Comparison of ENCODE assay signal across 8 mouse cellular contexts in the genomic region with DNA sequence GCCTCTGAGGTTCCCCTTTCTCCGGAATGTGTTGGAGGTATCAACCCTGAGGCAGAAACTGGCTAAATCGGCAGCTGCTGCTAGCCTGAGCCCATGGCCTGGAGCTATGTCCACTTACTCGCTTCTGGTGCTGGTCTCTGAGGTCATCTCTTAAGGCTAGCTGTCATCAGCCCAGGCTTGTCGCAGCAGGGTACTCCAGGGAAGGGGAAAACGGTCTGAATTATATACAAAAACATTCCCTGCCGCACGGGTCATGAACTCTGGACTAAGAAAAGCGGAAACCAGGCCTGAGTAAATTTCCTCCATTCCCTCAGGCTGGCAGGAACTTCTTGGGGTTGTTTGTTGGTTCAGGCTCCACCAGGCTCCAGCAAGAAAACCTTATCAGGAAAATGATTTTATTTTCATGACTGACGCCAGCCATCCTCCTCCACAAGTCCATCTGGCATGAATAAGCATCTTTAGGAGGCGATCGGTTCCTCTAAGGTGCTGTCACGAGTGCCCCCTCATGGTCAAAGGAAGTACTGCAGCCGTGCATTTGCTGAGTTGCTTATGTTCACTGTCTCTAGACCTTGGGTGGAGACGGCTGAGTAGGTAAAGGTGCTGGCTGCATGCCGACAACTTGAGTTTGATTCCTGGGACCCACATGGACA. TPM values are rescaled to one million over a fixed set of nuclear protein-coding genes. Genes with fewer than 3 reads are reported as not detected.
A peak's percentile ranks its signal among the peaks of the same experiment; 100 is the strongest.
DNase-seq lines count a peak whose midpoint lies in the region; ATAC-seq and TF ChIP-seq lines count a peak whose summit lies in the region.

No protein-coding gene starts in this region.

- peak; percentile 88 for TF ChIP-seq CTCF in liver, adult 2 months (IDR thresholded peaks at IDR 0.05; ENCODE audit: low read depth, low read length)

- no peaks in the 10 kb centered on the region; the same call in 1 of the 2 replicates for H3K36me3 ChIP-seq in heart, embryonic 11.5 days (ENCODE audit: control insufficient read depth, insufficient read depth, low read length)
- 0 out of 2 replicates have a peak, but pooled peaks cover 3% of the 10 kb centered on the region for H3K36me3 ChIP-seq in kidney, embryonic 16.5 days (ENCODE audit: insufficient read depth, low read length)
- no peaks in the 10 kb centered on the region for H3K36me3 ChIP-seq in liver, adult 2 months (ENCODE audit: control insufficient read depth, insufficient read depth, low read length)
- no peaks in the 10 kb centered on the region for H3K36me3 ChIP-seq in stomach, embryonic 16.5 days (ENCODE audit: control insufficient read depth, insufficient read depth, low read length)

- 16% methylated on average over 15 of the region's 15 CpGs for WGBS in heart, embryonic 11.5 days (ENCODE audit: insufficient replicate concordance)
- 6% methylated on average over 15 of the region's 15 CpGs for WGBS in kidney, embryonic 16.5 days
- 25% methylated on average over 15 of the region's 15 CpGs for whole genome bisulfite sequencing in liver, adult 2 months
- whole genome bisulfite sequencing in stomach, embryonic 16.5 days, result 17% methylated on average over 15 of the region's 15 CpGs

- peak; percentile 80 for ATAC-seq in erythroblast, adult 5-6 weeks (replicated peaks; ENCODE audit: low FRiP score, poor library complexity, severe bottlenecking)
- peak; percentile 37 for ATAC-seq in heart, embryonic 11.5 days (replicated peaks; ENCODE audit: insufficient number of reproducible peaks, low FRiP score, low TSS enrichment)
- peak; percentile 33 for ATAC-seq in kidney, embryonic 16.5 days (ENCODE audit: low FRiP score, low TSS enrichment)
- ATAC-seq in stomach, embryonic 16.5 days (ENCODE audit: insufficient read depth, low FRiP score), result peak; percentile 31; the same call in 1 of the 2 replicates

- H3K27ac ChIP-seq in heart, embryonic 11.5 days (ENCODE audit: low read depth, low read length), result peak overlapping the region; percentile 79
- peak overlapping the region; percentile 84 for H3K27ac ChIP-seq in kidney, embryonic 16.5 days (ENCODE audit: low read length)
- H3K27ac ChIP-seq in liver, adult 2 months (replicated peaks; ENCODE audit: insufficient read depth, low read depth, low read length), result peak overlapping the region; percentile 57
- peak overlapping the region; percentile 57; the same call in 1 of the 2 replicates for H3K27ac ChIP-seq in stomach, embryonic 16.5 days (ENCODE audit: low read length)

- H3K4me2 ChIP-seq in heart, embryonic 11.5 days, result peak overlapping the region; percentile 38
- H3K4me2 ChIP-seq in kidney, embryonic 16.5 days (replicated peaks; ENCODE audit: low read depth, low read length), result peak overlapping the region; percentile 18
- no peak overlapping the region for H3K4me2 ChIP-seq in stomach, embryonic 16.5 days (ENCODE audit: low read depth, low read length)

- H3K9me3 ChIP-seq in heart, embryonic 11.5 days (replicated peaks; ENCODE audit: control insufficient read depth, low read length), result no peaks in the 10 kb centered on the region
- no peaks in the 10 kb centered on the region for H3K9me3 ChIP-seq in kidney, embryonic 16.5 days (ENCODE audit: low read length)
- no peaks in the 10 kb centered on the region for H3K9me3 ChIP-seq in stomach, embryonic 16.5 days (replicated peaks; ENCODE audit: control insufficient read depth, low read length)

- no peaks in the 10 kb centered on the region for H3K27me3 ChIP-seq in heart, embryonic 11.5 days (ENCODE audit: control insufficient read depth, insufficient read depth, low read length)
- no peaks in the 10 kb centered on the region for H3K27me3 ChIP-seq in kidney, embryonic 16.5 days (ENCODE audit: insufficient read depth, low read length)
- H3K27me3 ChIP-seq in liver, adult 2 months (ENCODE audit: control insufficient read depth, insufficient read depth, low read length), result no peaks in the 10 kb centered on the region
- no peaks in the 10 kb centered on the region for H3K27me3 ChIP-seq in stomach, embryonic 16.5 days (ENCODE audit: control insufficient read depth, insufficient read depth, low read length)

- peaks cover 31% of the 10 kb centered on the region for H3K4me1 ChIP-seq in heart, embryonic 11.5 days (ENCODE audit: control insufficient read depth, insufficient read depth, low read length)
- H3K4me1 ChIP-seq in kidney, embryonic 16.5 days (ENCODE audit: insufficient read depth, low read length), result peaks cover 39% of the 10 kb centered on the region
- H3K4me1 ChIP-seq in liver, adult 2 months (ENCODE audit: control insufficient read depth, insufficient read depth, low read length), result peaks cover 16% of the 10 kb centered on the region
- peaks cover 25% of the 10 kb centered on the region for H3K4me1 ChIP-seq in stomach, embryonic 16.5 days (ENCODE audit: control insufficient read depth, insufficient read depth, low read length)

- peak; percentile 93 to 94 for DNase-seq in B cell, adult 2 months
- peak; percentile 98 for DNase-seq in brain, adult 2 months (ENCODE audit: low read depth, low spot score)
- peak; percentile 75 for DNase-seq in liver, adult 2 months (ENCODE audit: extremely low read depth, low read depth, low spot score)
- DNase-seq in natural killer cell, adult 2 months (ENCODE audit: low spot score in 2 of 2), result peak; percentile 89 to 90

- no peak overlapping the region for H3K4me3 ChIP-seq in heart, embryonic 11.5 days (ENCODE audit: low read depth, low read length)
- no peak overlapping the region for H3K4me3 ChIP-seq in kidney, embryonic 16.5 days (ENCODE audit: low read length)
- H3K4me3 ChIP-seq in liver, adult 2 months (ENCODE audit: insufficient read depth, low read depth, low read length), result peak overlapping the region; percentile 4; the same call in 1 of the 2 replicates
- H3K4me3 ChIP-seq in stomach, embryonic 16.5 days (replicated peaks; ENCODE audit: low read length), result no peak overlapping the region

- peaks cover 11% of the 10 kb centered on the region; the same call in 1 of the 2 replicates for H3K79me2 ChIP-seq in liver, adult 2 months (ENCODE audit: control insufficient read depth, insufficient read depth, low read length)

- no peak for TF ChIP-seq POLR2A in liver, adult 2 months (IDR thresholded peaks at IDR 0.05; ENCODE audit: extremely low read depth, insufficient read depth, low read length)

- 0 out of 2 replicates have a peak overlapping the region, but pooled peaks have one; percentile 34 for H3K9ac ChIP-seq in heart, embryonic 11.5 days (ENCODE audit: low read depth, low read length)
- peak overlapping the region; percentile 7; the same call in 1 of the 2 replicates for H3K9ac ChIP-seq in kidney, embryonic 16.5 days (replicated peaks; ENCODE audit: low read length)
- H3K9ac ChIP-seq in liver, adult 2 months (ENCODE audit: low read depth, low read length), result peak overlapping the region; percentile 20
- 0 out of 2 replicates have a peak overlapping the region, but pooled peaks have one; percentile 13 for H3K9ac ChIP-seq in stomach, embryonic 16.5 days (ENCODE audit: low read length)

RNA-seq across cellular contexts. Expression of a gene that starts 1.7 kb away (rescaled TPM):
- total RNA-seq in erythroblast, adult 5-6 weeks (2015; ENCODE audit: low replicate concordance), result 2.5 and 3.8 TPM in 2 replicates
- 1.5 and 5.5 TPM in 2 replicates for total RNA-seq in erythroblast, adult 5-6 weeks (2017; ENCODE audit: low replicate concordance)
- polyA plus RNA-seq in heart, embryonic 11.5 days (2014; fragmentation: Nextera tagmentation; extraction: Ambion mirVana), result 5.1 and 5.7 TPM in 2 replicates
- polyA plus RNA-seq in kidney, embryonic 16.5 days (2015; fragmentation: Nextera tagmentation; extraction: Ambion mirVana), result 9.0 and 10.5 TPM in 2 replicates
- total RNA-seq in liver, adult 2 months (2014; rRNA removed), result 1.6 and 1.7 TPM in 2 replicates
- 3.2 and 4.0 TPM in 2 replicates for polyA plus RNA-seq in liver, adult 2 months (2012; rRNA removed)
- polyA plus RNA-seq in stomach, embryonic 16.5 days (2015; fragmentation: Nextera tagmentation; extraction: Ambion mirVana), result 7.9 and 8.0 TPM in 2 replicates

RNA-seq across cellular contexts. Expression of a gene that starts 11.5 kb away (rescaled TPM):
- total RNA-seq in erythroblast, adult 5-6 weeks (2015; ENCODE audit: low replicate concordance), result not detected in 2 replicates
- total RNA-seq in erythroblast, adult 5-6 weeks (2017; ENCODE audit: low replicate concordance), result not detected in 2 replicates
- not detected in 2 replicates for polyA plus RNA-seq in heart, embryonic 11.5 days (2014; fragmentation: Nextera tagmentation; extraction: Ambion mirVana)
- 28.4 and 31.5 TPM in 2 replicates for polyA plus RNA-seq in kidney, embryonic 16.5 days (2015; fragmentation: Nextera tagmentation; extraction: Ambion mirVana)
- 23.0 and 36.3 TPM in 2 replicates for total RNA-seq in liver, adult 2 months (2014; rRNA removed)
- 49.1 and 101 TPM in 2 replicates for polyA plus RNA-seq in liver, adult 2 months (2012; rRNA removed)
- polyA plus RNA-seq in stomach, embryonic 16.5 days (2015; fragmentation: Nextera tagmentation; extraction: Ambion mirVana), result 2.8 and 3.7 TPM in 2 replicates

RNA-seq across cellular contexts. Expression of a gene that starts 17.9 kb away (rescaled TPM):
- total RNA-seq in erythroblast, adult 5-6 weeks (2015; ENCODE audit: low replicate concordance), result 32.8 and 52.3 TPM in 2 replicates
- 14.1 and 16.0 TPM in 2 replicates for total RNA-seq in erythroblast, adult 5-6 weeks (2017; ENCODE audit: low replicate concordance)
- polyA plus RNA-seq in heart, embryonic 11.5 days (2014; fragmentation: Nextera tagmentation; extraction: Ambion mirVana), result 70.5 and 76.3 TPM in 2 replicates
- 77.6 and 82.1 TPM in 2 replicates for polyA plus RNA-seq in kidney, embryonic 16.5 days (2015; fragmentation: Nextera tagmentation; extraction: Ambion mirVana)
- total RNA-seq in liver, adult 2 months (2014; rRNA removed), result 39.2 and 39.5 TPM in 2 replicates
- polyA plus RNA-seq in liver, adult 2 months (2012; rRNA removed), result 29.6 and 32.6 TPM in 2 replicates
- polyA plus RNA-seq in stomach, embryonic 16.5 days (2015; fragmentation: Nextera tagmentation; extraction: Ambion mirVana), result 112 and 113 TPM in 2 replicates

RNA-seq across cellular contexts. Expression of a gene that starts 33.4 kb away (rescaled TPM):
- not detected in 2 replicates for total RNA-seq in erythroblast, adult 5-6 weeks (2015; ENCODE audit: low replicate concordance)
- not detected in 2 replicates for total RNA-seq in erythroblast, adult 5-6 weeks (2017; ENCODE audit: low replicate concordance)
- polyA plus RNA-seq in heart, embryonic 11.5 days (2014; fragmentation: Nextera tagmentation; extraction: Ambion mirVana), result 0.26 TPM in 1 of 2 replicates, not detected in the other
- polyA plus RNA-seq in kidney, embryonic 16.5 days (2015; fragmentation: Nextera tagmentation; extraction: Ambion mirVana), result 0.12 and 0.35 TPM in 2 replicates
- total RNA-seq in liver, adult 2 months (2014; rRNA removed), result 0.74 and 0.94 TPM in 2 replicates
- 2.0 and 4.0 TPM in 2 replicates for polyA plus RNA-seq in liver, adult 2 months (2012; rRNA removed)
- polyA plus RNA-seq in stomach, embryonic 16.5 days (2015; fragmentation: Nextera tagmentation; extraction: Ambion mirVana), result 0.22 and 0.26 TPM in 2 replicates

RNA-seq across cellular contexts. Expression of a gene that starts 40.4 kb away (rescaled TPM):
- 105 and 112 TPM in 2 replicates for total RNA-seq in erythroblast, adult 5-6 weeks (2015; ENCODE audit: low replicate concordance)
- 114 and 134 TPM in 2 replicates for total RNA-seq in erythroblast, adult 5-6 weeks (2017; ENCODE audit: low replicate concordance)
- polyA plus RNA-seq in heart, embryonic 11.5 days (2014; fragmentation: Nextera tagmentation; extraction: Ambion mirVana), result 434 and 457 TPM in 2 replicates
- 457 and 461 TPM in 2 replicates for polyA plus RNA-seq in kidney, embryonic 16.5 days (2015; fragmentation: Nextera tagmentation; extraction: Ambion mirVana)
- total RNA-seq in liver, adult 2 months (2014; rRNA removed), result 14.1 and 17.2 TPM in 2 replicates
- polyA plus RNA-seq in liver, adult 2 months (2012; rRNA removed), result 25.1 and 28.4 TPM in 2 replicates
- 454 and 457 TPM in 2 replicates for polyA plus RNA-seq in stomach, embryonic 16.5 days (2015; fragmentation: Nextera tagmentation; extraction: Ambion mirVana)
